Mouse (Mus musculus) Patski (cell line): ENCODE data around the gene Phf11b. TPM values are rescaled to one million over a fixed set of nuclear protein-coding genes. Genes with fewer than 3 reads are reported as not detected.
"Not testable (repeated sequence)": the region's sequence is repeated elsewhere in the genome, so short reads cannot be mapped to it uniquely, and the experiment has no call there.

Source experiments
- ATAC-seq: fragments of 100-300 bp; one replicate; pipeline ENCODE4 v1.8.0; 2021
- CTCF ChIA-PET: fragments of 350-600 bp; sonication (Branson Sonifier 250); formaldehyde crosslinking; loops from one replicate; lab custom pipeline; 2022; ENCODE audit warnings: inconsistent platforms; lab: Charles Lee
- POLR2A ChIA-PET: fragments of 350-600 bp; sonication (Branson Sonifier 250); formaldehyde crosslinking; loops from one replicate; lab custom pipeline; 2022; ENCODE audit warnings: antibody characterized with exemption, inconsistent platforms; lab: Charles Lee
- DNase-seq: peaks from one replicate; pipeline ENCODE4 v3.0.0-alpha.2; 2011; ENCODE audit warnings: low read depth, low spot score
- H3K27me3 ChIP-seq: fragments of 371-371 bp; one replicate; pipeline ENCODE4 v1.5.1; 2021
- CTCF ChIP-seq: fragments of 100-300 bp; IDR thresholded peaks from one replicate; pipeline ENCODE4 v1.5.1; 2021
- in situ Hi-C: fragments of 300-500 bp; cut with MboI; formaldehyde crosslinking; loops from 3 replicates; pipeline ENCODE4 v1.11.1; 2018; ENCODE audit warnings: low pct_unique_long_range_greater_than_20kb, mixed read lengths
- polyA plus RNA-seq: library from polyadenylated mRNA; unstranded; gene quantifications from one replicate; pipeline ENCODE4 v1.2.3, GENCODE M21; 2021

Phf11b gene
- 0.59 TPM for polyA plus RNA-seq

DNA sequence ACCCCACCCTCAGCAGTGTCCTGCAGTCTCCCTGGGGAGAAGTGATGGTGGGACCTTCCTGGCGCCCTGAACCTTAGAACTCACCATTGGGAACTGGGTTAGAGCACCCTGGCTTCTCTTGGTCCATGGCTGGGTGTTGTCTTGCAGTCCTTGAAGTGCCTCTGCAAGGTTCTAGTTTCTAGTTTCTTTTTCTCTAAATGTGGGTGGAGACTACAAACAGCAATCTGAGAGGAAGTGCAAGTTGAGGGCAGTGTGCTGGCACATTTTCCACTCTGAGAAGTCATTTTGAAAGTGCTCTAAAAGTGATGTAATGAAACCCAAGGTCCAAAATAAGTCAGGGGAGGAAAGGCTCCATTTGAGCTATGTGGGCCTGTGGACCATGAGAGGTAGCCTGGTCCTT, at the start of gene Phf11b:
Gene Phf11b (minus strand): TSS at position 163 of the 400 bp plus-strand sequence.
- H3K27me3 ChIP-seq, in situ Hi-C loops, ATAC-seq, CTCF ChIA-PET, POLR2A ChIA-PET, DNase-seq: not testable (repeated sequence)

DNA sequence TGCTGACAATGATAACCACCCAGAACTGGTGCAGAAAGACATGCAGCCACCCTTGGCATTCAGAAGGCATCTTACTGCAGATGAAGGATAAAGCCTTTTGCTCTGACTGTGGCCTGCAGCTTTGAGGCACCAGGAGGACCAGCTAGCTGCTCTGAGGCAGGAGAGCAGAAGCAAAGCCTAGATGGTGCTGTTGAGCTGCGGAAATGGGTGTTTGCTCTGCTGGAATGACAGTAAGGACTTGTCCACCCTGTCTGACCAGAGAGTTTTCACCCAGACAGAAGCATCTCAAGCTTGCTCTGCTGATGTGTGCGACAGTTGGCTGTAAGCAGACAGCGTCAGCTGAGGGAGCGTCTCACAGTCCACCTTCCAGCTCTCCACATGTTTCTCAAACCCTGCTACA, 49.0 kb upstream of the Phf11b start:
- DNase-seq, H3K27me3 ChIP-seq, ATAC-seq, POLR2A ChIA-PET: not testable (repeated sequence)
- CTCF ChIA-PET = interaction anchor here (0.9 kb wide), 1 partner anchor 166 kb away, joined by 3 read pairs; no protein-coding TSS in a partner anchor
- in situ Hi-C loops = loop anchor here (25.0 kb wide), 1 partner anchor 622 kb away; no protein-coding TSS in a partner anchor

DNA sequence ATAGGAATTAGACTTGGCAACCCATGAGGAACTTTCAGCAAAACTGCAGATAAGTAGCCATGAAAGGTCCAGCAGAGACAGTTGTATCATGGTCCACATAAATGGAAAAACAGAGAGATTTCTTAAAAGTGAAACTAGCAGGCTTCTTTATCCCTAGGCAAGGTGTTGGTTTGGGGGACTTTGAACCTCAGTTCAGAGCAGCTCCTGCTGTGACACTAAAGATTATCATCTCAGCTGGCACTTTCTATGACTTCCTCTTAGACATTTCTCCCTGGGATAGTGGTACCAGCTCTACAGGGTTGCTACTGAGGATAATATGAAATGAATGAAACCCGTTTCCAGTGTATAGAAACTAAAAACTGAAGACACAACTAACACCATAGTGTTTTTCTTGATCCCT, 48.4 kb upstream of the Phf11b start:
- DNase-seq (no peak), ATAC-seq (no peak)
- TF ChIP-seq CTCF = no peak
- CTCF ChIA-PET = no interaction called here
- in situ Hi-C loops = loop anchor here (25.0 kb wide), 1 partner anchor 623 kb away; no protein-coding TSS in a partner anchor
- no peaks in the 10 kb centered on the region for H3K27me3 ChIP-seq
- POLR2A ChIA-PET = no interaction called here

DNA sequence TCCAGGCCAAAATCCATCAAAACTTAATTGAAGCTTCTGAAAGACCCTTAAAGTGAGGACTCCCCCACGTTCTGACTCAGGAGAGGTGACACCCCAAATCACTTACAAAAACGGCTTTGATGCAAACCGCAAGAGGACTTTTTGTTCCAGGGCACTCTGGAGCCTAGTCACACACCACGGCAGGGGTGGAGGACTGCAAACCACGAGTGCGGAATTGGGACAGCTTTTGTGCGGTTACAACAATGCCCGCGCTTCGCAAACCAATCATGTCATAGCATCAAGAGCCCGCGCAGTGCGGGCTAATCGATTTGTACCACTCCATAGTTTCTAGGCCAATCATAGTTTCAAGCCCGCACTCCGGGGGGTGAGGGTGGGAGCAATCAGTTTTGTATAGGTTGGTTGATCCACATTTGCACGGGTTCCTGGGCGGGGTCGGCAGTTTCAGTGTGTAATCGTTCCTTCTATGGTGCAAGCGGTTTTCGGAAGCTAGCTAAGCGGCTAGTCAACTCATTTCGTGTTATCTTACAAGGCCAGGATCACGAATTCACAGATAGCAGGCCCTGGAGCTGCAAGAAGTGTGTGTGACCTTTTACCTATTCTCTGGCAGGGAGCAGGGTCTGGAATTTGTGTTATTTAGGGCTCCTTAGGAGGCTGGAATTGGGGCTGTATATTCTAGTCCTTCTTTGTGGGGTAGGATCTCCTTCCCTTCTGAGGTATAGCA, 29.4 kb upstream of the Phf11b start:
- DNase-seq = no peak

DNA sequence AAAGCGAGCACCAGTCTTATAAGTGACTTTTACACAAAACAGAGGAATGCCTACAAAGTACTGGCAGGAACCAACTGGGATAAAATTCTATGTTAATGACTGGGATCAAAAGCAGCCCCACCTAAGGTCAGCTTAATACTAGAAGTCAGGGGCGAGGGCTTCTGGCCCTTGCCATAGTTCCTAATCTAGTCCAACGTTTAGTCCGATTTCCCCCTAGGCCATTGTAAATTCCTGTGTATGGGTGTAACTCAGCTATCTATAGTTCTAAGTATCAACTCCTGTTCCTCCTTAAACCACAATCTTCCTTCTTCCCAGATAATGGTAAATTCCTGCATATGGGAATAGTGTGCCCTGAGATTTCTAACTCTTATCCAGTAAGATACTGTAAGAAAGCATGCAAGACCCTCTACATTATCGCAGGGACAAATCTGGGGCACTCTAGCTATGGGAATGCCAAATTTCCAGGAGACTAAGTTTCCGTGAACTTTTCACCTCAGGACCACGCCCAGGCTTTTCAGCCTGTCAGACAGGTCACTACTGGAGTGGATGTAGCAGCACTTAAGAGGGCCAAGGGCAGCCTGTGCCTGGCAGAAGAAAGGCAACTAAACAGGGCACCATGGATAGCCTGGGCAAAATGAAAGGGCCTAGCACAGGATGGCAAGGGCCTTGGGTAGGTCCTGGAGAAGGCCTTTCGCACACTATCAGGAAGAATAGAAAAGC, 25.4 kb upstream of the Phf11b start:
- no peak for TF ChIP-seq CTCF
- H3K27me3 ChIP-seq = no peaks in the 10 kb centered on the region
- DNase-seq (no peak), ATAC-seq (no peak)
- in situ Hi-C loops = no loop called here
- ChIA-PET CTCF (no interaction called here), POLR2A (no interaction called here)

More for the DNA sequence above, 29.4 kb upstream of the Phf11b start:
- no peak for ATAC-seq
- in situ Hi-C loops = no loop called here
- TF ChIP-seq CTCF = no peak
- H3K27me3 ChIP-seq = no peaks in the 10 kb centered on the region
- ChIA-PET CTCF (no interaction called here), POLR2A (no interaction called here)

DNA sequence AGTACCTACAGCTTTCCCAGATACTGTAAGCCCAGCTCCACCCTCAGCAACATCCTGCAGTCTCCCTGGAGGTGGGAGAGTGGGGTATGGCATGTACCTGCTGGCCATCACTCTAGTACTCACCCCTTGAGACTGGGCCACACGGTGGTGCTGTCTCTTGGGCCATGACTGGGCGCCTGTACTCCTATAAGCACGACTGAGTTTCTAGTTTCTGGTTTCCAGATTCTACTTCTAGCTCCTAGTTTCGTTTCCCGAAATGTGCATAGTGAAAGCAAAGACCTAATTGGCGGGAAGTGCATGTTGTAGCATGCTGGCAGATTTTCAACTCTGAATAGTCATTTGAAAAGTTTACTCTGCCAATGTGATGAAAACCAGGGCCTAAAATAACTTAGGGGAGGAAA, 24.1 kb upstream of the Phf11b start, which contains the start of gene Phf11d:
Gene Phf11d (minus strand): TSS at position 227 of the 401 bp plus-strand sequence.
- POLR2A ChIA-PET = no interaction called here
- CTCF ChIA-PET = no interaction called here
- no peak for TF ChIP-seq CTCF
- peak; percentile 69 for ATAC-seq
- in situ Hi-C loops = no loop called here
- peak; percentile 30 for DNase-seq
- no peaks in the 10 kb centered on the region for H3K27me3 ChIP-seq

DNA sequence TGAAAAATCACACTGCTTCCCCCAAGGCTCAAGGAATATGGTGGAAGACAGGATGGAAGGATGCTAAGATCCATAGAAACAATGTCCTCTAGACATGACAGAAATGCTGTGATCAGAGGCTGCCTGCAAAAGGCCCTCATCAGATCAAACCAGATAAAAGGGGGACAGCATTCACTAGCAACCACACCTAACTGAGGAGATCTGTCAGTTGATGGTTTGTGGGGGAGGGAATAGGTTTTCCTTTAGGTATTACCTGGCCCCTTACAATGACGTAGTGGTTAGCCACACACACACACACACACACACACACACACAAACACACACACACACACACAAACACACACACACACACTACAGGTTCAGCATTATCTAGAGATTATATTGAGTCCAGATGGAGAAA, 1.6 kb downstream of the Phf11b start:
- ATAC-seq (no peak), DNase-seq (no peak)
- in situ Hi-C loops = no loop called here
- ChIA-PET POLR2A (no interaction called here), CTCF (no interaction called here)
- no peaks in the 10 kb centered on the region for H3K27me3 ChIP-seq
- TF ChIP-seq CTCF = no peak

DNA sequence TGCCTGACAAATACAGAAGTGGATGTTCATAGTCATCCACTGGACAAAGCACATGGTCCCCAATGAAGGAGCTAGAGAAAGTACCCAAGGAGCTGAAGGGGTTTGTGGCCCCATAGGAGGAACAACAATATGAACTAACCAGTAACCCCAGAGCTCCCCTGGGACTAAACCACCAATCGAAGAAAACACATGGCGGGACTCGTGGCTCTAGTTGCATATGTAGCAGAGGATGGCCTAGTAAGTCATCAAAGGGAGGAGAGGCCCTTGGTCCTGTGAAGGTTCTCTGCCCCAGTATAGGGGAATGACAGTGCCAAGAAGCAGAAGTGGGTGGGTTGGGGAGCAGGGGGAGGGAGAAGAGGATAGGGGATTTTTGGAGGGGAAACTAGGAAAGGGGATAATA, 5.1 kb downstream of the Phf11b start:
- ATAC-seq, H3K27me3 ChIP-seq, in situ Hi-C loops, DNase-seq, POLR2A ChIA-PET, CTCF ChIA-PET: not testable (repeated sequence)

DNA sequence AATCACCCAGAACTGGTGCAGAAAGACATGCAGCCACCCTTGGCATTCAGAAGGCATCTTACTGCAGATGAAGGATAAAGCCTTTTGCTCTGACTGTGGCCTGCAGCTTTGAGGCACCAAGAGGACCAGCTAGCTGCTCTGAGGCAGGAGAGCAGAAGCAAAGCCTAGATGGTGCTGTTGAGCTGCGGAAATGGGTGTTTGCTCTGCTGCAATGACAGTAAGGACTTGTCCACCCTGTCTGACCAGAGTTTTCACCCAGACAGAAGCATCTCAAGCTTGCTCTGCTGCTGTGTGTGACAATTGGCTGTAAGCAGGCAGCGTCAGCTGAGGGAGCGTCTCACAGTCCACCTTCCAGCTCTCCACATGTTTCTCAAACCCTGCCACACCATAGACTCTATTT, 10.7 kb downstream of the Phf11b start:
- DNase-seq, ATAC-seq: not testable (repeated sequence)

DNA sequence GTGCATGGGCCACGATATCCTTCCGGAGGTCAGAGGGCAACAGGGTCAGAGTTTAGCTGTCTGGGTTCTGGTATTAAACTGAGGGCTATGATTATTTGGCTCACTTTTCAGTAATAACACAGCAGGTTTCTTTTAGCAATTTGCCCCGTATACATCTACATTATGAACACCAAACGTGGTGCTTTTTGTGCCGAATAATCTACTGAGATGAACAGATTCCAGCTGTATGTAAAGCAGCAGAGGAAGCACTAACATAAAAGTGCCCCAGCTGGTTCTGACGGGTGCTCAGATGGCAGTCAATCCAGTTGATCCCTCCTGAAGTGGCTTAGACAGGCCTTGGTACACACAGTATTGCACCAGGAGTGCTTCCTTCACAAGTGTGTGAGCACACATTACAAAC, 21.2 kb downstream of the Phf11b start:
- POLR2A ChIA-PET, CTCF ChIA-PET, ATAC-seq, H3K27me3 ChIP-seq, DNase-seq: not testable (repeated sequence)
- in situ Hi-C loops = loop anchor here (5.0 kb wide), 1 partner anchor 88 kb away; no protein-coding TSS in a partner anchor

More for the DNA sequence above, 10.7 kb downstream of the Phf11b start:
- TF ChIP-seq CTCF = peak; percentile 28
- POLR2A ChIA-PET, CTCF ChIA-PET, in situ Hi-C loops, H3K27me3 ChIP-seq: not testable (repeated sequence)

DNA sequence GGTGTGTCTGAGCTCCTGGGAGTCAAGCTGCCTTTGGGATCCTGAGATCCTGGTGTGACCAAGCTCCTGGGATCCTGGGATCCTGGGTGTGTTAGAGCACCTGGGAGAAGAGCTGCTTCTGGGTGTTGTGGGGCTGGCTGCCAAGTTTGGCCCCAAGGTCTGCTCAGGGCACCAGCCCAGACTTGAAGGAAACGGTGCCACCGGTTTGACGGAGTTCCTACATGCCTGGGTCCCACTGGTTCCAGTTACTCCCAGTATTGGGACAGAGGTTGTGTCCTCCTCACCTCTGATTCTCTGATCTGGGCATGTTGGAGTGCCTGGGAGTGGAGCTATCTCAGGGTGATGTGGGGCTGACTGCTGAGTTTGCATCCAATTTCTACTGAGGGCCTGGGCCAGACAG, 22.1 kb downstream of the Phf11b start:
- CTCF ChIA-PET, H3K27me3 ChIP-seq, ATAC-seq, in situ Hi-C loops, POLR2A ChIA-PET, DNase-seq: not testable (repeated sequence)

DNA sequence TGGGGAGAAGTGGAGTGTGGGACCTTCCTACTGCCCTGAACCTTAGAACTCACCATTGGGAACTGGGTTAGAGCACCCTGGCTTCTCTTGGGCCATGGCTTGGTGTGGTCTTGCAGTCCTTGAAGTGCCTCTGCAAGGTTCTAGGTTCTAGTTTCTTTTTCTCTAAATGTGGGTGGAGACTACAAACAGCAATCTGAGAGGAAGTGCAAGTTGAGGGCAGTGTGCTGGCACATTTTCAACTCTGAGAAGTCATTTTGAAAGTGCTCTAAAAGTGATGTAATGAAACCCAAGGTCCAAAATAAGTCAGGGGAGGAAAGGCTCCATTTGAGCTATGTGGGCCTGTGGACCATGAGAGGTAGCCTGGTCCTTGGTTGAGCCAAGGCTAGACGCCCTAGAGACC, 43.8 kb downstream of the Phf11b start, which contains the start of gene Phf11a:
Gene Phf11a (minus strand): TSS at position 132 of the 400 bp plus-strand sequence.
- CTCF ChIA-PET, H3K27me3 ChIP-seq, in situ Hi-C loops, ATAC-seq, POLR2A ChIA-PET, DNase-seq: not testable (repeated sequence)

DNA sequence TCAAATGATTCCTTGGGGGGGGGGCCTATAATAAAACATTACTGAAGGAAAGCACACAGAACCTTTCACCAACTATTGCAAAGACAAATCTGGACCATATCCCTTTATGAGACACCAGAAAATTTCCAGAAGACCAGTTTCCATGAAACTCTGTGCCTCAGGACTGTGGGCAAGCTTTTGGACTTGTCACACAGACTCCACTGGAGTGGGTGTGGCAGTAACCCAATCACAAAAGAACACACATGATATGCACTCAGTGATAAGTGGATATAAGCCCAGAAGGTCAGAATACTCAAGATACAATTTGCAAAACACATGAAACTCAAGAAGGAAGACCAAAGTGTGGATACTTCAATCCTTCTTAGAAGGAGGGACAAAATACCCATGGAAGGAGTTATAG, 49.4 kb downstream of the Phf11b start:
- in situ Hi-C loops, CTCF ChIA-PET, ATAC-seq, DNase-seq, POLR2A ChIA-PET, H3K27me3 ChIP-seq: not testable (repeated sequence)

DNA sequence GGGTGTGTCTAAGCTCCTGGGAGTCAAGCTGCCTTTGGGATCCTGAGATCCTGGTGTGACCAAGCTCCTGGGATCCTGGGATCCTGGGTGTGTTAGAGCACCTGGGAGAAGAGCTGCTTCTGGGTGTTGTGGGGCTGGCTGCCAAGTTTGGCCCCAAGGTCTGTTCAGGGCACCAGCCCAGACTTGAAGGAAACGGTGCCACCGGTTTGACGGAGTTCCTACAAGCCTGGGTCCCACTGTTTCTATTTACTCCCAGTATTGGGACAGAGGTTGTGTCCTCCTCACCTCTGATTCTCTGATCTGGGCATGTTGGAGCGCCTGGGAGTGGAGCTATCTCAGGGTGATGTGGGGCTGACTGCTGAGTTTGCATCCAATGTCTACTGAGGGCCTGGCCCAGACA, 66.2 kb downstream of the Phf11b start:
- in situ Hi-C loops, H3K27me3 ChIP-seq, CTCF ChIA-PET, ATAC-seq, POLR2A ChIA-PET, DNase-seq: not testable (repeated sequence)
